Mouse (Mus musculus) kidney, embryonic 14.5 days (tissue): ENCODE measurements around the gene Dvl2. TPM values are rescaled to one million over a fixed set of nuclear protein-coding genes. Genes with fewer than 3 reads are reported as not detected.

Experiments
- ATAC-seq: fragments of 200-750 bp; cut with Nextera tagmentation; 2 replicates; pipeline ENCODE4 v1.8.0; 2017; ENCODE audit warnings: moderate number of reproducible peaks, mild to moderate bottlenecking, moderate TSS enrichment, moderate library complexity; ENCODE audit not compliant: low FRiP score, low TSS enrichment
- H3K27ac ChIP-seq: fragments of 300-500 bp; sonication (generic); 2 replicates; pipeline ENCODE4 v1.5.1; 2014; ENCODE audit warnings: low read depth, mild to moderate bottlenecking, low read length, moderate library complexity, mixed read lengths
- H3K27me3 ChIP-seq: fragments of 300-500 bp; sonication (generic); 2 replicates; pipeline ENCODE4 v1.6.1; 2014; ENCODE audit warnings: mild to moderate bottlenecking, low read length; ENCODE audit not compliant: control insufficient read depth, insufficient read depth
- H3K36me3 ChIP-seq: fragments of 300-500 bp; sonication (generic); 2 replicates; pipeline ENCODE4 v1.6.1; 2014; ENCODE audit warnings: low read length, mixed read lengths; ENCODE audit not compliant: control insufficient read depth, insufficient read depth
- H3K4me1 ChIP-seq: fragments of 300-500 bp; sonication (generic); 2 replicates; pipeline ENCODE4 v1.6.1; 2014; ENCODE audit warnings: low read length, mixed read lengths; ENCODE audit not compliant: control insufficient read depth, insufficient read depth
- H3K4me2 ChIP-seq: fragments of 300-500 bp; sonication (generic); replicated peaks from 2 replicates; pipeline ENCODE4 v1.6.1; 2014; ENCODE audit warnings: low read depth, mild to moderate bottlenecking, low read length
- H3K4me3 ChIP-seq: fragments of 300-500 bp; sonication (generic); 2 replicates; pipeline ENCODE4 v1.5.1; 2014; ENCODE audit warnings: mild to moderate bottlenecking, low read length
- H3K9ac ChIP-seq: fragments of 300-500 bp; sonication (generic); 2 replicates; pipeline ENCODE4 v1.6.1; 2014; ENCODE audit warnings: low read depth, mild to moderate bottlenecking, low read length, moderate library complexity
- H3K9me3 ChIP-seq: fragments of 300-500 bp; sonication (generic); 2 replicates; pipeline ENCODE4 v1.6.1; 2016; ENCODE audit warnings: low read length; ENCODE audit not compliant: control insufficient read depth
- WGBS: fragments of 180-500 bp; shearing (Covaris S2); extraction: QIAGEN DNeasy Blood & Tissue Kit; methylation state at CpG from one replicate; pipeline ENCODE4 v1.1.7; 2014; 5-methylcytosine and 5-hydroxymethylcytosine counted together
- polyA plus RNA-seq: library from polyadenylated mRNA; unstranded; fragments of >200 nt; fragmentation: Nextera tagmentation; extraction: Ambion mirVana; gene quantifications from 2 replicates; pipeline ENCODE4 v1.2.1, GENCODE M21; 2014

Dvl2 gene
- polyA plus RNA-seq, 1 experiment from 2014 or later: 34.9 TPM

- Histone ChIP-seq H3K9me3 (no peaks in the 10 kb centered on the region), H3K27ac (peak within 1 kb of the TSS; percentile 80), H3K9ac (peak within 1 kb of the TSS; percentile 67), H3K4me2 (peak within 1 kb of the TSS; percentile 55), H3K27me3 (peaks cover 33% of the 10 kb centered on the region), H3K4me1 (peaks cover 4% of the 10 kb centered on the region; the same call in 1 of the 2 replicates), H3K4me3 (peak within 1 kb of the TSS; percentile 44), H3K36me3 (peaks cover 17% of the 10 kb centered on the region)
- peak; percentile 41 for ATAC-seq
- 8% methylated on average over 24 of the region's 24 CpGs for WGBS
These were observed 35.6 kb upstream of the Dvl2 start, which contains the start of gene Cldn7 for GRCm38 (mm10) chr11:69964650-69965270. Gene Cldn7 (plus strand): TSS chr11:69964779.

- H3K27ac ChIP-seq: peak overlapping the region; percentile 80
- peak overlapping the region; percentile 67 for H3K9ac ChIP-seq
- WGBS: 1% methylated on average over 49 of the region's 49 CpGs
- H3K4me3 ChIP-seq: peak overlapping the region; percentile 44
- H3K4me2 ChIP-seq: peak overlapping the region; percentile 55
- peaks cover 24% of the 10 kb centered on the region for H3K36me3 ChIP-seq
- H3K9me3 ChIP-seq: no peaks in the 10 kb centered on the region
- peak; percentile 36 for ATAC-seq
- H3K27me3 ChIP-seq: peaks cover 33% of the 10 kb centered on the region
- H3K4me1 ChIP-seq: peaks cover 4% of the 10 kb centered on the region; the same call in 1 of the 2 replicates
These were observed 35.0 kb upstream of the Dvl2 start for GRCm38 (mm10) chr11:69965271-69966005.

GRCm38 (mm10) chr11:69966006-69966859, 34.2 kb upstream of the Dvl2 start:
- WGBS: under 1% methylated on average over 57 of the region's 59 CpGs
- Histone ChIP-seq H3K36me3 (peaks cover 27% of the 10 kb centered on the region), H3K27me3 (peaks cover 33% of the 10 kb centered on the region), H3K27ac (peak overlapping the region; percentile 80), H3K4me3 (peak overlapping the region; percentile 44), H3K9me3 (no peaks in the 10 kb centered on the region), H3K4me2 (peak overlapping the region; percentile 55), H3K4me1 (peaks cover 4% of the 10 kb centered on the region; the same call in 1 of the 2 replicates), H3K9ac (peak overlapping the region; percentile 67)
- ATAC-seq: peak; percentile 79

GRCm38 (mm10) chr11:69966860-69967517, 33.4 kb upstream of the Dvl2 start:
- Histone ChIP-seq H3K9me3 (no peaks in the 10 kb centered on the region), H3K36me3 (peaks cover 32% of the 10 kb centered on the region), H3K4me1 (peaks cover 4% of the 10 kb centered on the region; the same call in 1 of the 2 replicates), H3K4me3 (peak overlapping the region; percentile 44), H3K9ac (peak overlapping the region; percentile 67), H3K27ac (peak overlapping the region; percentile 80; the same call in 1 of the 2 replicates), H3K4me2 (peak overlapping the region; percentile 55), H3K27me3 (peaks cover 33% of the 10 kb centered on the region)
- ATAC-seq: no peak
- 34% methylated on average over 17 of the region's 17 CpGs for WGBS

- peaks cover 4% of the 10 kb centered on the region; the same call in 1 of the 2 replicates for H3K4me1 ChIP-seq
- H3K4me3 ChIP-seq: no peak overlapping the region
- ATAC-seq: no peak
- no peak overlapping the region for H3K27ac ChIP-seq
- WGBS: 83% methylated on average over 4 of the region's 4 CpGs
- peaks cover 46% of the 10 kb centered on the region for H3K36me3 ChIP-seq
- no peak overlapping the region for H3K9ac ChIP-seq
- no peaks in the 10 kb centered on the region for H3K9me3 ChIP-seq
- H3K4me2 ChIP-seq: no peak overlapping the region
- peaks cover 29% of the 10 kb centered on the region for H3K27me3 ChIP-seq
These were observed 31.6 kb upstream of the Dvl2 start for GRCm38 (mm10) chr11:69968793-69969192.

- H3K27ac ChIP-seq: no peak overlapping the region
- WGBS: 63% methylated on average over 6 of the region's 6 CpGs
These were observed 30.2 kb upstream of the Dvl2 start for GRCm38 (mm10) chr11:69970222-69970621.

GRCm38 (mm10) chr11:69970775-69971174, 29.6 kb upstream of the Dvl2 start:
- H3K27me3 ChIP-seq: peaks cover 14% of the 10 kb centered on the region
- no peak overlapping the region for H3K4me3 ChIP-seq
- ATAC-seq: no peak
- 86% methylated on average over 3 of the region's 3 CpGs for WGBS
- no peak overlapping the region for H3K4me2 ChIP-seq
- H3K9ac ChIP-seq: no peak overlapping the region
- H3K27ac ChIP-seq: no peak overlapping the region
- no peaks in the 10 kb centered on the region for H3K9me3 ChIP-seq
- H3K36me3 ChIP-seq: peaks cover 65% of the 10 kb centered on the region
- H3K4me1 ChIP-seq: peaks cover 4% of the 10 kb centered on the region; the same call in 1 of the 2 replicates

More at GRCm38 (mm10) chr11:69970222-69970621, 30.2 kb upstream of the Dvl2 start:
- Histone ChIP-seq H3K9ac (no peak overlapping the region), H3K4me2 (no peak overlapping the region), H3K4me1 (peaks cover 4% of the 10 kb centered on the region; the same call in 1 of the 2 replicates), H3K9me3 (no peaks in the 10 kb centered on the region), H3K36me3 (peaks cover 60% of the 10 kb centered on the region), H3K27me3 (peaks cover 19% of the 10 kb centered on the region), H3K4me3 (no peak overlapping the region)
- no peak for ATAC-seq

GRCm38 (mm10) chr11:69974907-69975306, 25.5 kb upstream of the Dvl2 start:
- peaks cover 62% of the 10 kb centered on the region for H3K36me3 ChIP-seq
- H3K9ac ChIP-seq: no peak overlapping the region
- no peaks in the 10 kb centered on the region for H3K9me3 ChIP-seq
- 98% methylated on average over 2 of the region's 2 CpGs for WGBS
- no peaks in the 10 kb centered on the region; the same call in 1 of the 2 replicates for H3K4me1 ChIP-seq
- ATAC-seq: no peak
- no peaks in the 10 kb centered on the region for H3K27me3 ChIP-seq
- H3K27ac ChIP-seq: no peak overlapping the region
- H3K4me2 ChIP-seq: no peak overlapping the region
- H3K4me3 ChIP-seq: no peak overlapping the region
